Mouse (Mus musculus) R1 (cell line): ENCODE measurements around the gene Ssh3.

Source experiments
- DNase-seq: peaks from one replicate; pipeline ENCODE4 v3.0.0-alpha.2; 2018; ENCODE audit warnings: low read depth, low spot score

The Ssh3 gene

DNA sequence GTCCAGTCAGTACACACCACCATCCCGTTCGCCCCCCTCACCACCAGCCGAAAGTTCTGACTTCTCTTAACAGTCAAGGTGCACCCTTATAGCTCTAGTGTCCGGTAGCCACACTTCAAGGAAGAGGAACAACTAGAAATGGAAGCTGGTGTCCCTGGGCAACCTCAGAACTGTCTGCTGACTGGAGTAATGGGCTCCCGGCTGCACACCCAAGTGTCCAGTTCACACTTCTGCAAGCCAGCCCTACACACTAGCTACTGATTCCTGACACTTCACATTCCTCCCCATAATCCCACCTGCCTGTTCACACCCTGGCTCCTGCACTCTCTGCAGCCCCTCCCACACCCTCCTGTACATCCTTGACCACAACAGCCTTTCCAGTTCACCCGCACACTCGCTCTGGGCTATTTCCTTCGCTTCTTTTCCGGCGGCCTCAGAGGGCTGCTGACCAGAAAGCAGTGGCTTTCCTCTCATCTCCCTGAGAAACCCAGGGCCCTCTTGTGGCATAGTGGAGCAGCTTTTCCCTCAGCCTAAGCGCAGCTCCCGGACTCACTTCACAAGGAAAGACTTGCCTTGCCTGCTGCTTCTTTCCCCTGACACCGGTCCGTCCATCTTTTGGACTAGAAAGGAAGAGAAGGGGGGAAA, 52.8 kb downstream of the Ssh3 start:
- no peak for DNase-seq

DNA sequence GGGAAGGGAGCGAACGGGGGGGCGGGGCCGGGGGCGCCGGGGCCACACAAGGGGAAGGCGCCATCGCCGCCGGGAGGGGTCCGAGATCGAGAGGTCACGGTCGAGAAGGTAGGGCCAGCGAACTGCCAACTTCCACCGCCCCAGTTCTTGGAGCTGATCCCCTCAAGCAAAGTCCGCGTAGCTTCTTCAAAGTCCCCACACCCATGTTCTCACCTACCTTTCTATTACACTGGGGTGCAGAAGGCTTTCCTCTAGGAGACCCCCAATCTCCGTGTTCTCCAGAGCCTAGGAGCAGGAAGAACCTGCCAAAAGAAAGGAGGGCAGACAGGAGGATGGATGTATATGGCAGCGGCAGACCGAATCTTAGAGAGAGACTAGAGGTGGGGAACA, 53.5 kb downstream of the Ssh3 start:
- no peak for DNase-seq

DNA sequence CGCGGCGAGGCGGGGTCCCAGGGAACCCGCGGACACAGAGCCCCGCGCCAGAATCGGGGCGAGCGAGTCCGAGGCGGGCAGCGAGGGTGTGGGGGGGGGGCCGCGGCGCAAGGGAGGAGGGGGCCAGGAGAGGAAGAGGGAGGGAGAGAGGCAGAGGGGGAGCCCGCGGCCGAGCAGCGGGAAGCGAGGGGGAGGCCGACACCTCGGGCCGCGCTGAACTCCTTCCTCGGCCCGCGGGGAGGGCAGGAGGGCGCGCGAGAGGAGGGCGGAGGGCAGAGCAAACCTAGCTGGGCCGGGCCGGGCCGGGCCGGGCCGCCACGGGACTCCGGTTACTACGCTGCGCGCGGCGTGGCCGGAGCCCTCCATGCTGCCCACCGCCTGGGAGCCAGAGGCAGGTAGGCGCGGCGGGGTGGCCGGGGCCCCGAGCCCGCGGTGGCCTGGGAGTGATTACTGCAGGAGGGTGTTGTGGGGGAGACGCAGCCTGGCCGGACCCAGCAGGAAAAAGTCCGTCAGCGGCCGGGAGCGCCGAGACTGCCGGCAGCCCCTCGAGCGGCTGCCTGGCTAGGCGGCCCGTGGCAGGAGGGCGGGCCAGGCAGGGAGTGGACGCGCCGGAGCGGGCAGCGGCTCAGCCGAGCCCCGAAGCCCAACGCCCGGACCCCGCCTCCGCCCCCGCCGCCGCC, 54.1 kb downstream of the Ssh3 start:
- DNase-seq = no peak

DNA sequence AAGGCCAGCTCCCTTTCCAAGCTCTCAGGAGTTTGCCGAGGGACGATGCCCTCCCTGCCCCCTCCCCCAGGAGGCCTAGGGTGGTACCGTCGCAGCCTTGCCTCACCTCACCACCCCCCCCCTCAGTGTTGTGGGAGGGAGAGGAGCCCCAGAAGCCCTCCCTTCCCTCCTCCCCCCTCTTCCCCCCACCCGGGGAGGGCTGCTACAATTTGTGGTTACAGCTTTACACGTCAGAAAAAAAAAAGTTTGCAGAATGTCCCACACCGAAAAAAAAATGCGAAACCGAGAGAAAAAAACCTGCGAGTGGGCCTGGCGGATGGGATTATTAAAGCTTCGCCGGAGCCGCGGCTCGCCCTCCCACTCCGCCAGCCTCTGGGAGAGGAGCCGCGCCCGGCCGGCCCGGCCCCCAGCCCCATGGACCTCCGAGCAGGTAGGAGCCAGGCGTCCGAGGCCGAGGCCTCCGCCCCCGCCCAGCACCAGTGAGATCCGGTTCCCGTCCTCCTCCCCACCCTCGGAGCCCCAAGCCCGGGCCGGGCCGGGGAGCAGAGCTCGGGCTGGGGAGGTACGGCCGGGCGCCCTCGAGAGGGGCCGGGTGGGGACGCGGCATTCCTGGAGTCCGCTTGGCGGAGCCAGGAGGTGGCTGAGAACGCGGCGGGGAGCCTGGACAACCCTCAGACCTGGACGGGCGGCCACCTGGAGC, 54.8 kb downstream of the Ssh3 start, which contains the start of the genes Clcf1 and AC109138.7:
Gene Clcf1, plus strand, starts transcription at position 168 of the 700 bp plus-strand sequence.
Gene AC109138.7, plus strand, starts transcription at position 287 of the 700 bp plus-strand sequence.
- DNase-seq = peak; percentile 39

DNA sequence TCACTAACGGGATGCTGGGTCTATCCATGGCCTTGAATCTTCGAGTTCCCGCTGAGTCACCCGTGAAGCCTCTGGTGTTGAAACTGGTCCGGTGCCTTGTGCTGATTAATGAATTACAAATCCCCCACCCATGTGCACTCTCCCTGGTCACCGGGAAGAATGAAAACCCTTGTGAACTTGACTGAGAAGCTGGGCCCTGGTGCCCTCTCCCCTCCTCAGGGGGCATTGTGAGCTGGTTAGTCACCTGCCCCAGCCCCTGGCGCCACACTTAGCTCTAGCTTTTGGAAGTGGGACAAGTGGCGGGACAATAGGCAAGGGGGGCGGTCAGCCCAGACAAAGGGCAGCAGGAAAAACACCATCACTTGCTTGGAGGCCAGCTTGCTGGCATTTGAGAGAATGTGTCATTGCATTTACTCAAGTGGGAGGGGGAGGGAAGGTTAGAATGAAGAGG, 55.4 kb downstream of the Ssh3 start:
- no peak for DNase-seq

DNA sequence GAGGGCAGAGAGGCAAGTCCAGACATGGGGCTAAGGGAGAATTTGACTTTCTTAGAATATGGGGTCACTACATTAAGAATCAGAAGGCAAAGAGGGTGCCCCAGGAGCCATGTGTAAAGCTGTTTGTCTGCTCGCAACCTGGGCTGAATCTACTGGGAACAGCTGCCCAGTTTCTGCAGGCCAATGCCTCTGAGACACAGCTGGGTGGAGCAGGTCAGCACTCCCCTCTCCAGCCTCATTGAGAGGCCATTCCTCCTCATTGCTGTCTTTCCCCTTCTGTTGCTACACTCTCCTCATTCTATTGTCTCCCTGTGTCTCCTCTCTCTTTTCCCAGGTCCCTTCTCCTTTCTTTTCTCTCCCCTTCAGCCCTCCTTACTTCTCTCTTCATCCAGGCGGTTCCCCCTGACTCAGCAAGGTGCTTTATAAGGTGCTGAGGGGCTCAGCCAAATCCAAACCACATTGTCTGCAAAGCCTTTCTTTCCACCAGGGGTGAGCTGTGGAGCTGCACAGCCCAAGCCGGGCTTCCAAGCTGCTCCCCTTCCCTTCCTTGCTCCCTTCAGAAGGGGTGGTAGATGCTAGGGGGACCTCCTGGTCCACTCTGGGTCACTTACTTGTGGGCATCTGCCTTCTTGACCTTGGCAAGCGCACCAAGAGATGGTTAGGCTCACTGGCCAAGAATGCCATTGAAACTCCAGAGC, 56.9 kb downstream of the Ssh3 start:
- DNase-seq = no peak
